Mouse (Mus musculus) CH12.LX (cell line): ENCODE measurements around the gene Ccnl1. TPM values are rescaled to one million over a fixed set of nuclear protein-coding genes. Genes with fewer than 3 reads are reported as not detected.

Source experiments
- DNase-seq: peaks from one replicate; pipeline ENCODE4 v3.0.0-alpha.2; 2013; ENCODE audit errors: extremely low read depth
- H3K27ac ChIP-seq: 2 replicates; pipeline ENCODE4 v1.5.1; 2012; ENCODE audit warnings: low read depth, mild to moderate bottlenecking, control low read depth, moderate library complexity; ENCODE audit not compliant: insufficient read depth
- H3K27me3 ChIP-seq: replicated peaks from 2 replicates; pipeline ENCODE3; 2012; ENCODE audit warnings: inconsistent platforms
- H3K36me3 ChIP-seq, 2 experiments: replicated peaks in 1 of 2; 2 replicates each; pipeline versions ENCODE3 to v1.6.1; 2012; ENCODE audit warnings: inconsistent platforms in 1 of 2, low read length in 1 of 2, mild to moderate bottlenecking in 1 of 2, mixed read lengths in 1 of 2, moderate library complexity in 1 of 2; ENCODE audit not compliant: control insufficient read depth in 1 of 2, insufficient read depth in 1 of 2
- H3K4me1 ChIP-seq, 2 experiments: 2 replicates each; pipeline ENCODE4 v1.6.1; 2012; ENCODE audit warnings: inconsistent platforms in 1 of 2, moderate library complexity in 1 of 2; ENCODE audit not compliant: insufficient read depth in 2 of 2, control insufficient read depth in 1 of 2
- H3K4me2 ChIP-seq: 2 replicates; pipeline ENCODE4 v1.6.1; 2012; ENCODE audit warnings: low read depth, mild to moderate bottlenecking, control low read depth; ENCODE audit not compliant: poor library complexity, insufficient read depth, severe bottlenecking
- H3K4me3 ChIP-seq, 3 experiments: fragments of 150-350 bp in 1 of 3; sonication (generic) in 1 of 3; replicated peaks in 1 of 3; 2 replicates each; pipeline versions ENCODE3 to v1.5.1; 2011 to 2012; ENCODE audit warnings: low read depth in 2 of 3, low read length in 2 of 3, mild to moderate bottlenecking in 2 of 3, moderate library complexity in 2 of 3, control low read depth in 1 of 3, improper control_type of control experiment in 1 of 3, inconsistent platforms in 1 of 3, mixed read lengths in 1 of 3; ENCODE audit not compliant: poor library complexity in 1 of 3
- H3K79me2 ChIP-seq: replicated peaks from 2 replicates; pipeline ENCODE4 v1.6.1; 2012; ENCODE audit warnings: mild to moderate bottlenecking, moderate library complexity; ENCODE audit not compliant: control insufficient read depth, poor library complexity, insufficient read depth, severe bottlenecking; ENCODE audit errors: extremely low read depth
- H3K9ac ChIP-seq: 2 replicates; pipeline ENCODE4 v1.6.1; 2012; ENCODE audit warnings: low read depth, mild to moderate bottlenecking, control low read depth, moderate library complexity; ENCODE audit not compliant: insufficient read depth
- H3K9me3 ChIP-seq: replicated peaks from 2 replicates; pipeline ENCODE3; 2012; ENCODE audit warnings: low read length, inconsistent platforms, mixed read lengths
- BHLHE40 ChIP-seq: IDR thresholded peaks from 2 replicates; pipeline ENCODE4 v1.6.1; 2011; ENCODE audit warnings: mild to moderate bottlenecking, low read depth, low read length, improper control_type of control experiment
- CTCF ChIP-seq, 2 experiments: IDR thresholded peaks in 1 of 2; conservative IDR thresholded peaks in 1 of 2; 2 replicates each; pipeline ENCODE4 v1.5.1; 2011 to 2012; ENCODE audit warnings: low read depth in 2 of 2, low read length in 2 of 2, improper control_type of control experiment in 1 of 2, inconsistent platforms in 1 of 2, mild to moderate bottlenecking in 1 of 2, moderate library complexity in 1 of 2
- ETS1 ChIP-seq: conservative IDR thresholded peaks from 2 replicates; pipeline ENCODE4 v1.6.1; 2012; ENCODE audit warnings: low read depth, mild to moderate bottlenecking, inconsistent platforms, low read length, improper control_type of control experiment, moderate library complexity
- HCFC1 ChIP-seq: IDR thresholded peaks from 2 replicates; pipeline ENCODE4 v1.6.1; 2012; ENCODE audit warnings: low read depth, mild to moderate bottlenecking, inconsistent platforms, low read length, improper control_type of control experiment
- MAZ ChIP-seq: IDR thresholded peaks from 2 replicates; pipeline ENCODE4 v1.6.1; 2012; ENCODE audit warnings: low read depth, mild to moderate bottlenecking, inconsistent platforms, low read length, improper control_type of control experiment, moderate library complexity
- MEF2A ChIP-seq: IDR thresholded peaks from 2 replicates; pipeline ENCODE4 v1.6.1; 2014; ENCODE audit warnings: low read depth, mild to moderate bottlenecking, inconsistent platforms, low read length, improper control_type of control experiment, borderline replicate concordance
- MXI1 ChIP-seq: IDR thresholded peaks from 2 replicates; pipeline ENCODE4 v1.6.1; 2011; ENCODE audit warnings: mild to moderate bottlenecking, low read depth, low read length, improper control_type of control experiment
- NELFE ChIP-seq: IDR thresholded peaks from 2 replicates; pipeline ENCODE4 v1.6.1; 2011; ENCODE audit warnings: low read depth, low read length, improper control_type of control experiment
- NRF1 ChIP-seq: IDR thresholded peaks from 2 replicates; pipeline ENCODE4 v1.6.1; 2014; ENCODE audit warnings: low read depth, mild to moderate bottlenecking, inconsistent platforms, low read length, improper control_type of control experiment, moderate library complexity
- RAD21 ChIP-seq: IDR thresholded peaks from 2 replicates; pipeline ENCODE4 v1.6.1; 2011; ENCODE audit warnings: low read depth, mild to moderate bottlenecking, low read length, improper control_type of control experiment, moderate library complexity
- SMC3 ChIP-seq: IDR thresholded peaks from 2 replicates; pipeline ENCODE4 v1.6.1; 2011; ENCODE audit warnings: low read depth, low read length, improper control_type of control experiment
- ZC3H11A ChIP-seq: IDR thresholded peaks from 2 replicates; pipeline ENCODE4 v1.6.1; 2012; ENCODE audit warnings: low read depth, mild to moderate bottlenecking, inconsistent platforms, low read length, improper control_type of control experiment
- ZMIZ1 ChIP-seq: IDR thresholded peaks from 2 replicates; pipeline ENCODE4 v1.6.1; 2012; ENCODE audit warnings: low read depth, mild to moderate bottlenecking, inconsistent platforms, low read length, improper control_type of control experiment
- ZNF384 ChIP-seq: IDR thresholded peaks from 2 replicates; pipeline ENCODE4 v1.6.1; 2012; ENCODE audit warnings: low read depth, low read length, improper control_type of control experiment, inconsistent platforms
- dilution Hi-C: fragments of 300-500 bp; cut with MboI; formaldehyde crosslinking; loops from 2 replicates; pipeline ENCODE4 v1.14.3; 2020; ENCODE audit warnings: low sequenced_read_pairs; ENCODE audit not compliant: extremely low pct_unique_long_range_greater_than_20kb, extremely low pct_ligation_motif_present
- in situ Hi-C: fragments of 300-500 bp; cut with MboI; formaldehyde crosslinking; loops from 3 replicates; pipeline ENCODE4 v1.14.3; 2019; ENCODE audit warnings: low sequenced_read_pairs, low pct_ligation_motif_present, low pct_unique_long_range_greater_than_20kb, mixed read lengths
- polyA plus RNA-seq: library from polyadenylated mRNA; unstranded; fragments of >175 nt; gene quantifications from 2 replicates; pipeline ENCODE4 v1.2.1, GENCODE M21; 2012; ENCODE audit warnings: low read depth; ENCODE audit not compliant: insufficient read length
- total RNA-seq, 2 experiments: library from RNA; depleted of rRNA; stranded (reverse); fragments of 300-350 nt in 1 of 2; fragments of >200 nt in 1 of 2; gene quantifications; 2 replicates each; pipeline ENCODE4 v1.2.3; 2012 to 2014

The Ccnl1 gene
- total and polyA plus RNA-seq, 3 experiments = 25.1 to 66.2 (median 58.8) TPM

DNA sequence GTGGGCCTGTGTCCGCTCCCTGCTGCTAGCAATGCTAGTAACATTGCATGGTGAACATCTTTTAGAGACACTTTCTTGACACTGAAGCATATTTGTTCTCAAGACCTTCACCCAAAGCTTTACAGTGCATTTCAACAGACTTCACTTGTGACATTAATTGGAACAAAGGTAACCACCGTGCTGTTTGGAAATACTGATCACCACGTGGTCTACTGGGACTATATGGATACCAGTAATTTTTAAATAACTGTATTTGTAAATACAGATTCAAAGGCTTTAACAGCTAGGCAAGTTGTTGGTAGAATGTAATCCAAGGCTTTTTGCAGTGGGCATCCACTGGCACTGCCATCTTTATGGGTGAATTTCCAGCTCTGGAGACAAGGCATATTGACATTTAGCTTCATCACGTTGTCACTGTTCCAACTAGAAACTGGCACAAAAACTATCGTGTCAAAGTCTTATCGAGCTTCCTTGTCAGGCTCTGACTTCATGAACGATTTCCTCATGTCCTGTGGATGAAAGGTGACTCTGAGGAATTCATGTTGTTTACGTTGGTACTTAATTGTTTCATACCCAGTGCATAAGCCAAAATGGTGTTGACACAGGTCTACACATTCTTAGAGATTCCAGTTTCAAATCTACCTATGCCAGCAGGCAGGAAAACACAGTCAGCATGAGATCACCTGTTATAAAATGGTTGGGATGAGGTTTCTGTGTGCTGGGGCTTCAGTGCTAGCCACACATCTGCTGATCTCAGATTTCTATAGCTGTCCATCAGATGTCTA lies 30.9 kb upstream of the Ccnl1 start:
- H3K79me2 ChIP-seq = no peaks in the 10 kb centered on the region
- H3K27me3 ChIP-seq = no peaks in the 10 kb centered on the region
- H3K4me1 ChIP-seq = no peaks in the 10 kb centered on the region
- no peak overlapping the region for H3K27ac ChIP-seq
- TF ChIP-seq MEF2A (no peak), MXI1 (no peak), MAZ (no peak), HCFC1 (no peak), ETS1 (no peak), CTCF (conservative IDR thresholded peaks at IDR 0.05 in 1 of 2, IDR thresholded peaks at IDR 0.05 in 1 of 2; ENCODE audit: low read depth in 2 of 2, low read length in 2 of 2) (no peak), ZMIZ1 (no peak)
- in situ Hi-C loops (no loop called here), dilution Hi-C loops (no loop called here)
- no peaks in the 10 kb centered on the region for H3K9me3 ChIP-seq
- no peak overlapping the region for H3K4me2 ChIP-seq
- H3K36me3 ChIP-seq = no peaks in the 10 kb centered on the region
- no peak overlapping the region for H3K4me3 ChIP-seq
- no peak for DNase-seq
- H3K9ac ChIP-seq = no peak overlapping the region

DNA sequence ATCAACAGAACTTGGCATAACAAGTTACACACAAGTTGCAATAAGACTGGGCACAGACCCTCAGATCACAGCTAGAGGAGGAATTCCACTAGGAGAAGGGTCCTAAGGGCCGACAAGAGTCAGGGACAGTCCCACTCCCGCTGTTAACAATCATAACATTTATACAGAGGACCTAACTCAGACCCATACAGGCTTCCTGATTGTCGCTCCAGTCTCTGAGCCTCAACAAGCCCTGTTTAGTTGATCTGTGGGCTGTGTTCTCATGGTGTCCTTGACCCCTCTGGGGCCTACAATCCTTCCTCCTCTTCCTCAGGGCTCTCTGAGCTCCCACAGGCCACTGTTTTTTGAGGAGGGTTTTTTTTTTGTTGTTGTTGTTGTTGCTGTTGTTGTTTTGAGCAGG lies 18.2 kb upstream of the Ccnl1 start:
- in situ Hi-C loops (no loop called here), dilution Hi-C loops (no loop called here)
- no peaks in the 10 kb centered on the region for H3K9me3 ChIP-seq
- H3K4me2 ChIP-seq = no peak overlapping the region
- DNase-seq = no peak
- no peaks in the 10 kb centered on the region for H3K36me3 ChIP-seq
- H3K4me3 ChIP-seq = no peak overlapping the region
- no peaks in the 10 kb centered on the region for H3K27me3 ChIP-seq
- TF ChIP-seq ZC3H11A (no peak), NELFE (no peak), ZNF384 (no peak), BHLHE40 (no peak), SMC3 (no peak), RAD21 (no peak), NRF1 (no peak)
- H3K79me2 ChIP-seq = no peaks in the 10 kb centered on the region
- no peak overlapping the region for H3K9ac ChIP-seq
- no peak overlapping the region for H3K27ac ChIP-seq
- H3K4me1 ChIP-seq = peaks cover 6 to 25% of the 10 kb centered on the region in 2 experiments; a peak in 3 of 4 replicates
